Mouse (Mus musculus): ENCODE results near the gene Rfc1. TPM values are rescaled to one million over a fixed set of nuclear protein-coding genes. Genes with fewer than 3 reads are reported as not detected.

Rfc1 gene
- polyA plus RNA-seq (2017; shearing (Covaris generic)) = 62.2 TPM

DNA sequence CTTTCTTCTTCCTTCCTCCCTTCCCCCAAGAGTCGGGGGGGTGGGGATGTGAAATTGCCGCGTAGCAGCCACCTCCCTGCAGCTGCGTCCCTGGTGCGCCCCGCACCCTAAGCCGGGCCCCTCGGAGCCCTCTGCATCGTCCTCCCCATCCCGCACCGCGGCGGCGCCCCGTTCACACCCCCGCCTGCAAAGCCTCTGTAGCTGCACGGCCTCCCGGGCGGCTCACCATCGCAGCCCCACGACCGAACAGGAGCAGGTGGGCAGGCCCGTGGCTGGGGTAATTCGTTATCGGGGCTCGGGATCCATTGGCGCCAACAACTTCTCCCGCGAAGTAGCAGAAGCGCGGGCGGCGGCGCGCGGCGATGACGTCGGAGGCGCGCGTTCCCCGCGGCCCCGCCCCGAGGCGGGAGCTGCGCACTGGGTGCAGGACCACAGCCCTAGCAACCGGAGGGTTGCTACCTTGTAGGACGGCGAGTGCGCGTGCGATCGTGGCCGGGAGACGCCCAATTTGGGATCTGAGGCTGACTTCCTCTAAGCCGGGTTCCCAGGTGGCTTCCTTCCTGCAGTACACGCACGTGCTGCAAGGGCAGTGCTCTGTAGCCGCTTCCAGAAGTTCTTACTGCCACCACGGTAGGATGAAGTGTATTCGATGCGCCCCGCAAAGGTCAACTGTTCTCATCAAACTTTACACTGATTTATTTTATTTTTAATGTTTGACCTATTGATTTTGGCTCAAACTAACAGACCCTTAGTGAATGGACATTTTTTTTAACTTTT lies at the start of gene Rfc1:
Rfc1 (minus strand) TSS at position 373 of the 777 bp plus-strand sequence.

DNA sequence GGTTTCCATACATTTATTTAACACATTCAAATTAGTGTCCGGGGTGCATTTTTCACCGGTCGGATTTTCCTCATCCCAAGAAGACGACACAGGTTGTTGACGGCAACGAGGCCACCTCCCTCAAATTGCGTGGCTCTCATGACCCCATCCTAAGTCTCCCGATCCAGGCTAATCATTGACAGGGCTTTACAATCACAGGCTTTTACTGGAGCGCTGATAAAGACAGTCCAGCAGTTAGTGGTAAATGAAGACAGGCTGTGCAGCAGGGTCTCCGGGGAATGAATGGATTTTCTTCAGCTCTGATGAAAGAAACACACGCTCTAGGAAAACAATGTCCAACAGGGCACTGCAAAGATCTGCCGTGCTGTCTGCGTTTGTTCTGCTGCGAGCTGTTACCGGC lies 12.7 kb upstream of the Rfc1 start, which contains the start of gene Klb:
Klb (plus strand) TSS at position 147 of the 400 bp plus-strand sequence.

Other genes starting within 250 kb of the Rfc1 start
- gene Tmem156, start 243.5 kb downstream of the Rfc1 start, polyA plus RNA-seq (2017; shearing (Covaris generic)) = 26.4 TPM
- gene Klhl5, start 228.1 kb downstream of the Rfc1 start, polyA plus RNA-seq (2017; shearing (Covaris generic)) = 3.5 TPM
- 9.3 TPM for gene Wdr19, start 136.0 kb downstream of the Rfc1 start, polyA plus RNA-seq (2017; shearing (Covaris generic))
- not detected for gene Klb, start 12.6 kb upstream of the Rfc1 start, polyA plus RNA-seq (2017; shearing (Covaris generic))
- gene Rpl9, start 55.8 kb upstream of the Rfc1 start, polyA plus RNA-seq (2017; shearing (Covaris generic)) = 894 TPM
- 48.9 TPM for gene Lias, start 55.8 kb upstream of the Rfc1 start, polyA plus RNA-seq (2017; shearing (Covaris generic))
- 54.8 TPM for gene Ugdh, start 100.3 kb upstream of the Rfc1 start, polyA plus RNA-seq (2017; shearing (Covaris generic))
- gene Gm43552, start 157.2 kb upstream of the Rfc1 start, polyA plus RNA-seq (2017; shearing (Covaris generic)) = 1.1 TPM
- 188 TPM for gene Smim14, start 201.5 kb upstream of the Rfc1 start, polyA plus RNA-seq (2017; shearing (Covaris generic))
- 115 TPM for gene Ube2k, start 201.6 kb upstream of the Rfc1 start, polyA plus RNA-seq (2017; shearing (Covaris generic))

Data from inflammation-experienced regulatory T-cells, adult 16 weeks (primary cell).